Mouse (Mus musculus) mesoderm, embryonic 11.5 days (tissue): ENCODE data around the gene Tpra1.

Source experiments
- DNase-seq: peaks from one replicate; pipeline ENCODE4 v3.0.0-alpha.2; 2012; ENCODE audit warnings: low read depth, low spot score

The Tpra1 gene

DNA sequence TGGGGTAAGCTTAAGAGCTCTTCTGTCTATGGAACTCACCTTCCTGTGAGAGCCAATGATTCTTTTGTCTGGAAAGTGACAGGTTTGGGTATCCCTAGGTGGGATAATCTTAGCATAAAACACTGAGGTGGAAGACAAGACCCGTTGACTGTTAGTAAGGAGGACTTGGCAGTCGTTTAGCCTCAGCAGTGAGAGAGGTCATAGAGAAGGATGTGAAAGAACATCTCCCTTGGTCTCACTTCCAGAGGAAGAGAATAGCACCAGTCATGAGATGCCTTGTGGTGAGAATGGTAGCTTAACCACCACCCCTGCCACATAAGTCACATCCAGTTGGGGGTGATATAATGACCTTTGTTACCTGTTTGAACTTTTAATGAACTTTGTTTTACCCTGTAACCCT lies 54.7 kb downstream of the Tpra1 start:
- no peak for DNase-seq

DNA sequence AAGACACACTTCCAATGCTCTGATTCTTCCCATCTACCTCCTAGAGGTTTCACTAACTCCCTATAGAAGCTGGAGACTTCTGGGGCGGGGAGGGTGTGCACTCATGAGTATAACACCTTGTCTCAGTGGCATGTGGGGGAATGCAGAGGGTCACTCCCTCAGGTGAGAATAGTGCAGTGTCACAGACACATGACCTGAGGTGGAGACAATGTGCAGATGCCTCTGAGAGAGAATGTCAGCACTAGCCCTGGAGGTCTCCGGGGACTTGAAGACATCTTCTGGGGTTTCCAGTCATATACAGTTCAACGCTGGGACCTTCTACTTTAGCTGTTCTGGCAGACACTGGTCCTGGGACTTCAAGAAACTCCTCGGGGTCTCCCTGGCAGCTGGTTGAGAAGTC lies 55.3 kb downstream of the Tpra1 start:
- DNase-seq, result no peak

DNA sequence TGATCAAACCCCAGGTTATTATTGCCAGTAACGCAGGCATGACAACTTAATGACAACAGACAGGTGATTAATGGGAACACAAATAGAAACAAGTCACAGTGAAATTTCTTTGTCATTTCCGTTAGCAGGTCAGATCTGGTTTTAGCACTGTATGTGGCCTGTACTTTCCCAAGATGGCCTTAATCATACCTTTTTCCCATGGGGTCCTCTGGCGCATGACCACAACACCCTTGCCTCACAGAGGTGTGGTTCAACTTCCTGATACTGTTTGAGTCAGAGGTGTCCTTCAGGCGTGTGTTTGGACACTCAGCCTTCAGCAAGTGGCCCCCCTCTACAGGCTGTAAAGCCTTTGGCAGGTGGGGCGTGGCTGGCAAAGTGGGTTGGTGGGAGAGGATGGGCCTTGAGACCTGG lies 55.8 kb downstream of the Tpra1 start:
- no peak for DNase-seq

DNA sequence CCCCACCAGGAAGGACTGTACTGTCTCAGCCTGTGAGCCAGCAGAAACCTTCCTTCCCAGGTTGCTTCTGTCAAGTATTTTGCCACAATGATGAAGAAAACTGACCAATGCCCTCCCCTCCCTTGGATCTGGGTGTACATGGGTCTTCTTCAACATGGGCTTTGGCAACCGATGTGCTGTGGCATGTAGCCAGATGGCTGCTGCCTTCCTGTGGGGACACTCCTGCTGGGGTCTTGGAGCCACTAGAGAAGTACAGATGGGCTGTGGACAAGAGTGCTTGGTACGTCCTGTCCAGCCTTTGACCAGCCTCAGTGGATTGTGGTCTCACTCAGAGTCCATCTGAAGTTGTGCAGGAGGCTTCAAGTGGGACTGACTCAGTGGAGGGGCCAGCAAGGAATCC lies 56.3 kb downstream of the Tpra1 start:
- no peak for DNase-seq

DNA sequence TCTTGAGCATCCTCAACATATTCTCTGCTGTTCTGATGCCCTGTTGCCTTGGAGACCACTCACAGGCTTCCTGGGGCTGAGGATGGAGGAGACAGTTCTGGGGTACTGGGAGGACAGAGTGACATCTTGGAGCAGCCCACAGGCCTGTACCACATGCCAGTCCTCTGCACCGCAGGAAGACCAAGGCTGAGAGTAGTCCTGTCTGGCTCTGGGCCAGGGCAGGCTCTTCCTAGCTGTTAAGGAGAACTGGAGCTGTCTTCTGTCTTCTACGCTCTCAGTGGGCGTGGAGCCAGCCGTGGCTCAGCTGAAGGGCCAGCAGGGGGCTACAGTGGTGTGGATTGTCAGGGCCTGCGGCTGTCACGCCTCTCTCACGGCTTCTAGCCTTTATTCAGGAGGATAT lies 57.8 kb downstream of the Tpra1 start:
- DNase-seq, result peak; percentile 58

DNA sequence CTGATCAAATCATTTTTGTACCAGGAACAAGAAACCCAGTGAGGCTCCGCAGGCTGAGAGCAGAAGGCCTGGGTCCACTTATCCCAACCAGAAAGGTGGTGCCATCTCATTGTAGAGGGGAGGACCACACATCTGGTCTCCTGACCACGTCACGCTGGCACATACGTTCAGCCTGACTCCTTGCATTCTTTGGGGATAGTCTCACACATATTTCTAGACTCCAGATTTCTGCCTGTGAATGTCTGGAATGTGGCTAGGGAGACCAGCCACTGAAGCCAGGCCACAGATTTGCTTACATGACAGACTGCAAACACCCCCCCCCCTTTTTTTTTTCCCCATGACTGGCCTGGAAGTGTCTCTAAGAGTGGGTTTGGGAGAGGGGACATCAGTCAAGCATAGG lies 58.9 kb downstream of the Tpra1 start:
- peak; percentile 51 for DNase-seq
